Mouse (Mus musculus): ENCODE measurements at regions not wholly inside any gene's neighbourhood (a gene's known extent, or its start where the extent isn't known, plus 50 kb on each side); places are given as distances from the start of the nearest gene placed in this dataset.

DNA sequence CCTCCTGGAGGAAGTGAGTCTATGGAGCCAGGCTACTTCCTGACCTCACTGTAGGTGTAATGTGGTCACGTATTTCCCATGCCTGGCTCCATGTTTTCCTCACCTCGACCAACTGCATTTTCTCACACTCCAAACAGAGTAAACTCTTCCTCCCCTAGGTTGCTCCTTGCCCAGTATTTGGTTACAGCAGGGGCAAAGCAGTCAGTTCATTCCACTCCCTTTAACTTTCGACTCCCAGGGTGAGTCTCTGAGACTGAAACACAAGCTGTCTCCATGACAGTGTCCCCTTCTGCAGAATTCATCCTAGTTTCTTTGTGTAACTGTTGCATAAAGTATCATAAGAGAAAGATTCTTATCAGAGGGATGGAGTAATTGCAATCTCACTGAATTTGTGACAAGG, 243.8 kb downstream of the Fat4 start:
- TF ChIP-seq CTCF (IDR thresholded peaks at IDR 0.05), result no peak
- ATAC-seq (no peak), DNase-seq (ENCODE audit: low read depth, low spot score) (no peak)
- POLR2A ChIA-PET, result no interaction called here
- CTCF ChIA-PET, result no interaction called here
- in situ Hi-C loops (cut with MboI; ENCODE audit: low pct_unique_long_range_greater_than_20kb), result no loop called here
- no peaks in the 10 kb centered on the region for H3K27me3 ChIP-seq

DNA sequence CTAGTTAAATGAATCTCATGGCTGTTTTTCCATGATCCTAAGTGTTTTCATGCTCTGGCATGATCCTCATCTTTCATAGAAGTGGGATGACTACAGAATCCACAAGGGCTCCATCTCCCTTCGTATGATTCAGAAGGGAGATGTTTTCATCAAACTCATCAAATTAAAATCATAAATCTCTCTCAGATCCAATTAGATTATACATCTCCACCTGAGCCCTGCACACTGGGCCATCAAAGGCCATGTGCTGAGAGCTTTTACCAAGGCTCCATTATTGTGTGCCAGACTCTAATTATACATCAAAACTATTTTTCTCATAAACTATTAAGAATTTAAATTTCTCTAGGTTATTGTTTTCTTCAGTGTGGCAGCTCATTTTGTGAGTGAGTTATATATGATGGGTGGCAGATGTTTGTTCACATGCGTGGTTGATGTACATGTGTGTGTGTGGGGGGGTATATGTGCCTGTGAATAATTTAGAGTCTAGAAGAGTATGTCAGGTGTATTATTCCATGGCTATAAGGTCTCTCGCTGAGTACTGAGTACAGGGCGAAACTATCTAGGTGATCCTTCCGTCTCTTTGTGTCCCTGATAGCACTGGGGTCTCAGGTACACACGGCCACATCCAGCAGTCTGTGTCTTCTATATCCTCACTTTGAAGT, 278.4 kb downstream of the Fat4 start:
- no peak for ATAC-seq
- in situ Hi-C loops (cut with MboI; ENCODE audit: low pct_unique_long_range_greater_than_20kb), result no loop called here
- no peak for TF ChIP-seq CTCF (IDR thresholded peaks at IDR 0.05)
- H3K27me3 ChIP-seq, result peaks cover 10% of the 10 kb centered on the region
- ChIA-PET POLR2A (no interaction called here), CTCF (interaction anchor here (1.4 kb wide), 1 partner anchor 9 kb away, joined by 3 read pairs; no protein-coding TSS in a partner anchor)
- DNase-seq (ENCODE audit: low read depth, low spot score), result no peak

DNA sequence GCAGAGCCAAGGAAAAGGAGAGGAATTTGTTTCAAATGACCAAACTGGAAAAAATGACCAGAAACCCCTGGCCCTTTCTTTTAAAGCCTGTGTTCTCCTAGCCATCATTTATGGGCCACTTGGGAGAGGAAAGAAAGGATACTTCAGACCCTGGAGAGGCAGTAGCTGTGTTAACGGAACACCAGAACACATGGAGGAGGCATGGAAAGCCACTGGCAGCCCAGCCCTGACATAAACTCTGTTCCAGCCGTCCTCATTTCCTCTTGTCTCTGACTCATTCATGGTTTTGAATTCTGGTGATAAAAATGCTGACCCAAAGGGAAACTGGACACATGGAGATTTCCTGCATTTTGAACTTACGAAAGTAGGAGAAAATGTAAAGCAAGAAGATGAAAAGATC, 295.9 kb downstream of the Fat4 start:
- H3K27me3 ChIP-seq, result no peaks in the 10 kb centered on the region
- POLR2A ChIA-PET, result no interaction called here
- CTCF ChIA-PET, result no interaction called here
- ATAC-seq (no peak), DNase-seq (ENCODE audit: low read depth, low spot score) (no peak)
- in situ Hi-C loops (cut with MboI; ENCODE audit: low pct_unique_long_range_greater_than_20kb), result no loop called here
- no peak for TF ChIP-seq CTCF (IDR thresholded peaks at IDR 0.05)

DNA sequence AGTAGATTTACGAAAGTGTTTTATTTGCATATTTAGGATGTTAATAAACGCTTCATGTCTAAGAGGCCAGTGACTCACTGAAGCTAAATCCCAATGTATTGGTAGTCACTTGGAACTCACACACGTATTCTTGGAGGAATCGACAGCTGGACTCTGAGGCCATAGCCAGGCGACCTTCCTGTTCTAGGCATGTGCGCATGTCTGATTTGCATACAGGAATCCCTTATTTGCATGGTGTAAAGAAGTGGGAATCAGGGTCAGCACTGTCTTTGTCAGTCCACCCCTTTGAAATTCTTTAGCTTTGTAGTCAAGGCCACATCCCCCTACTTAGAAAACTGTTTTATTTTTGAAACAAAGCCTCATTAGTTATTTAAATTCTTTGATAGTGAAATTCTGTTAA, 308.4 kb downstream of the Fat4 start:
- in situ Hi-C loops (cut with MboI; ENCODE audit: low pct_unique_long_range_greater_than_20kb), result no loop called here
- ATAC-seq (no peak), DNase-seq (ENCODE audit: low read depth, low spot score) (no peak)
- POLR2A ChIA-PET, result no interaction called here
- CTCF ChIA-PET, result interaction anchor here (0.7 to 1.4 kb wide), 4 partner anchors 13 to 852 kb away, joined by 3 to 4 read pairs (median 4); no protein-coding TSS in a partner anchor
- no peak for TF ChIP-seq CTCF (IDR thresholded peaks at IDR 0.05)
- H3K27me3 ChIP-seq, result no peaks in the 10 kb centered on the region

DNA sequence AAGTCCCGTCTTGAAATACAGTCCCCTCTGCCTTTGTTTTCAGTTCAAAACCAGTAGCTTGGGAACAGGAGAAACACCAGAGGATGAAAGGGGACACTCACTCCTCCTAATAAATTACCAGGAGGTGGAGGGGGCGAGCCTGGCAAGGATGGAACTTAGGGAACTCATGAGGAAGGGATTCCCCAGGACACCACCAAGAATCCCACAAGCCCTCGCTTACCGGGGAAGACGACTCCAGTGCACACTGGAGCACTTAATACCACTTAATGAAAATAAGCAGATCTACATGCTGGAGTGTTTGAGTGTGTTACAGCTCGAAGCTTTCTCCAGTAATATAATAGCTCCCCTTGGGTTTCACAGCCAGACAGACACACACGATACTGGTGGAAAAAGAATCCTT, 315.9 kb downstream of the Fat4 start:
- ATAC-seq, result no peak
- CTCF ChIA-PET, result interaction anchor here (0.9 kb wide), 1 partner anchor 18 kb away, joined by 6 read pairs; no protein-coding TSS in a partner anchor
- H3K27me3 ChIP-seq, result no peaks in the 10 kb centered on the region
- TF ChIP-seq CTCF (IDR thresholded peaks at IDR 0.05), result no peak
- POLR2A ChIA-PET, result no interaction called here
- DNase-seq (ENCODE audit: low read depth, low spot score), result no peak
- in situ Hi-C loops (cut with MboI; ENCODE audit: low pct_unique_long_range_greater_than_20kb), result no loop called here

DNA sequence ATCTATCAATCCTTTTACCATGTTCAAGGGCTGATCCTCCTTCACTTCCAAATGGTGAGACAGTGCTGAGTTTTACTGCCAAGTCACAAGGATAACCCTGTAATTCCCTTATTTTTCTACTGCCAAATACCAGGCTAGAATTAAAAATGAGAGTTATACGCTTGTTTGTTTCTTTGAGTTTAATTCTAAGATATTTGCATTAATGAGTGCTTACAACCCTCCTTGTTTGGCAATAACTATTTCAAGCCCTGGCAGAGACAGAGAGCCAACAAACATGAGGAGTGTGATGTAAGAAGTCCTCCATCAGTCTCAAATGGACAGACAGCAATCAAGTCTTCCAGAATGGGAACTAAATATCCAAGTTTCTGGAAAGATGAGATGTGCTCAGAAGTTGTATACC, 321.9 kb downstream of the Fat4 start:
- peaks cover 11% of the 10 kb centered on the region for H3K27me3 ChIP-seq
- CTCF ChIA-PET, result no interaction called here
- in situ Hi-C loops (cut with MboI; ENCODE audit: low pct_unique_long_range_greater_than_20kb), result no loop called here
- TF ChIP-seq CTCF (IDR thresholded peaks at IDR 0.05), result no peak
- ATAC-seq (no peak), DNase-seq (ENCODE audit: low read depth, low spot score) (no peak)
- POLR2A ChIA-PET, result no interaction called here

DNA sequence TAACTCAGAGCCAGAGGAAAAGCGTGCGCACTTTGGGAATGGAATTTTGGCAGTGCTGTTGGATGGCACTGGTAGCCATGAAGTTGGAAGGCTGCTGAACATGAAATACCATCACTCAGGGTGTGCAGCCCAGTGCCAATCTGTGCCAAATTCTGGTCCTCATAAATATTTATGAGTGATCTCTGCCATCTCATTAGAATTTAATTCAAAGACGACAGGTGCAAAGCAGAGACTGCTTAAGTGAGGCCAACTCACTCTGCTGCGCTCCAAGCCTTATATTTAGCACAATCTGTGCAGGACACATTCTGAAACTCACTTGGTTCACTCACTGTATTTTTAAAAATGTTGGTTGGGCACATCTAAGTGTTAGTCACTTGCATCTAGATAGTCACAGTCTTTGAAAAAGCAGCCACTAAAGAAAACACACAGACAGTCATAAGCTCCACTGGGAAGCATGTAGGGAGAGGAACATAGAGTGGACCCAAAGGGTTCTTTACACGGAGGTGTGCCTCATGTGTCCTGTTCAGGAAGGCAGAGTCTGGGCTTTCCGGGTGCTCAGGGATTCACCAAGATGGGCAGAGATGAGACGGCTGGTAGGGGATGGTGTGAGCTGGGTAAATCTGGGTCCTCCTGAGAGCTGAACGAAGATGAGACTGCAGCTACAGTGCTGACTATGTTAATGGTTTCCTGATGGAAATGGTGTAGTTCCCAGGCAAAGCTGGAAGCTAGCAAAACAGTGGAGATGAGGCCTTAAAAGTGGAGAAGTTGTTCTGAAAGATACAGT, 322.8 kb downstream of the Fat4 start:
- no peak for TF ChIP-seq CTCF (IDR thresholded peaks at IDR 0.05)
- DNase-seq (ENCODE audit: low read depth, low spot score) (no peak), ATAC-seq (no peak)
- in situ Hi-C loops (cut with MboI; ENCODE audit: low pct_unique_long_range_greater_than_20kb), result no loop called here
- POLR2A ChIA-PET, result no interaction called here
- CTCF ChIA-PET, result interaction anchor here (1.1 kb wide), 1 partner anchor 24 kb away, joined by 3 read pairs; no protein-coding TSS in a partner anchor
- peaks cover 11% of the 10 kb centered on the region for H3K27me3 ChIP-seq

DNA sequence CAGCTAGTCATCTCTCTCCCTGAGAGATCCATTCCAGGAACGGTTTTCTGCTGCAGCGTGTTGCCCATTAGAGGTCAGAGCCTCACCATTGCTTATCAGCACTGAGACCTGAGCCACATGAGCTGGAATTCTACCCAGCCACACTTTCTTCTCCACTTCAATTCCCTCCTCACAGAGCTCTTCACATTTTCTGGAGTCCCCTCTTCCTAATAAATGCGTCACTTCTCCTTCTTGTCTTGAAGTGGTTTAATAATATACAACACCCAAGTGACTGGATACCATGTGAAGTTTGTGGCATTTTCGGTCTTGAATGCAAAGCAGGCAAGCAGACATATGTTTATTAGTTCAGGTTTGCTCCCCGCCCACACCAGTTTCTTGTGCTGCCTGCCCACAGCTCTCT, 324.9 kb downstream of the Fat4 start:
- DNase-seq (ENCODE audit: low read depth, low spot score) (no peak), ATAC-seq (no peak)
- in situ Hi-C loops (cut with MboI; ENCODE audit: low pct_unique_long_range_greater_than_20kb), result no loop called here
- no peak for TF ChIP-seq CTCF (IDR thresholded peaks at IDR 0.05)
- ChIA-PET POLR2A (no interaction called here), CTCF (interaction anchor here (0.9 kb wide), 1 partner anchor 42 kb away, joined by 3 read pairs; no protein-coding TSS in a partner anchor)
- H3K27me3 ChIP-seq, result peaks cover 11% of the 10 kb centered on the region

DNA sequence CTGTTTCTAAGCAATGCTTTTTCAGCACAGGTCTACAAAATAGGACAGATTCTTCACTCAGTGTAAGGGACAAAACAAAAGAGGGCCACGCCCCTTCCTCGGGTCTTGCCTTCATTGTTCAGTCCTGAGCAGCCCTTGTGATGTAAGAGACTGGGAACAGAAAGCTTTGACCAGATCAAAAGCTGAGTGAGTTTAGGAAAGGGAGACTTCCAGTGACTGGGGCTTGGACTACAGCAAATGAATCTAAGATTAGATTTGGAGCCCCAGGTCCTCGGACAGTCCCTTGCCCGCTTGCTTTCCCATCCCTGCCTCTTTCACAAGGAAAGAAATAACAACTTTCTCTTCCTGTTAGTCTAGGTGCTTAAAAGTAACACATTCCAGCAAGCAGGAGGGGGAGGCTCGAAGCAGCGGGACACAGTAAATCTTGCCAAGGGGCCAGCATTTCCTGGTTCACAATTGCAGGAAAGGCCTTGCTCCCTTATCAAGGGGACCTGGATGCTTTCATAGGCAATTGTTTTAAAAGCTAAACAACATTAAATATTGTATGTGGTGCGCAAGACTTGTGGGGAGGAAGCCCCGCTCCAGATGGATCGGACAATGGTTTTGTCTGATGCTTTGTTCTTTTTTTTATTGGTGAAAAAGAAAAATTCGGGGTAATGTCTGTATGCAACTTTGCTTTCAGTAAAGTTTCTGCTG, 333.4 kb downstream of the Fat4 start:
- H3K27me3 ChIP-seq, result peaks cover 5% of the 10 kb centered on the region
- POLR2A ChIA-PET, result no interaction called here
- in situ Hi-C loops (cut with MboI; ENCODE audit: low pct_unique_long_range_greater_than_20kb), result loop anchor here (5.0 kb wide), 1 partner anchor 333 kb away; the partner anchor contains the start of gene Fat4
- ATAC-seq (no peak), DNase-seq (ENCODE audit: low read depth, low spot score) (no peak)
- CTCF ChIA-PET, result interaction anchor here (0.7 to 1.9 kb wide), 4 partner anchors 13 to 336 kb away, joined by 3 to 6 read pairs (median 4); partner anchors contain the start of gene Fat4
- TF ChIP-seq CTCF (IDR thresholded peaks at IDR 0.05), result no peak

DNA sequence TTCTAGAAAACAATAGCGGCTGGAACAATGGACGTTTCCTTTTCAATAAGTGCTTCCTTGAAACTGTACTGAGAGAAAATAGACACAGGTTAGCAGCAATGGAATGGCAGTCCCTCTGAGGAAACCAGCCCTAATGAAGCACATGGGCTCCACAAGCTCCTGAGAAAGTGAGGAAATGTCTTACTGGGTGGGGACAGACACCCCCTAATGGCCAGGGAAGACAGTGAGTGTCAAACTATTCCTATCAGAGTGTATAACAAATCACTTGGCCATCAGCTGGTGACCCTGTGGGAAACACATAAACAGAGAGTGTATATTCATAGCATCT, 333.9 kb downstream of the Fat4 start:
- CTCF ChIA-PET, result interaction anchor here (0.7 to 1.9 kb wide), 4 partner anchors 12 to 336 kb away, joined by 3 to 6 read pairs (median 4); partner anchors contain the start of gene Fat4
- POLR2A ChIA-PET, result no interaction called here
- H3K27me3 ChIP-seq, result peaks cover 5% of the 10 kb centered on the region
- TF ChIP-seq CTCF (IDR thresholded peaks at IDR 0.05), result peak; percentile 62
- no peak for DNase-seq (ENCODE audit: low read depth, low spot score)
- ATAC-seq, result no peak
- in situ Hi-C loops (cut with MboI; ENCODE audit: low pct_unique_long_range_greater_than_20kb), result loop anchor here (5.0 kb wide), 1 partner anchor 333 kb away; the partner anchor contains the start of gene Fat4

All from Patski (cell line).